Mouse (Mus musculus) forebrain, embryonic 11.5 days (tissue): Measurements from ENCODE around the gene U2af1. TPM values are rescaled to one million over a fixed set of nuclear protein-coding genes. Genes with fewer than 3 reads are reported as not detected.

Source experiments
- ATAC-seq: fragments of 200-750 bp; cut with Nextera tagmentation; replicated peaks from 2 replicates; pipeline ENCODE4 v1.8.0; 2017; ENCODE audit warnings: moderate TSS enrichment; ENCODE audit not compliant: low FRiP score
- DNase-seq: peaks from one replicate; pipeline ENCODE4 v3.0.0-alpha.2; 2017; ENCODE audit warnings: low spot score
- H3K27ac ChIP-seq: fragments of 300-500 bp; sonication (generic); 2 replicates; pipeline ENCODE4 v1.5.1; 2014; ENCODE audit warnings: low read depth, low read length
- H3K27me3 ChIP-seq: fragments of 300-500 bp; sonication (generic); 2 replicates; pipeline ENCODE4 v1.6.1; 2014; ENCODE audit warnings: mild to moderate bottlenecking, low read length, mixed read lengths; ENCODE audit not compliant: control insufficient read depth, insufficient read depth
- H3K36me3 ChIP-seq: fragments of 300-500 bp; sonication (generic); 2 replicates; pipeline ENCODE4 v1.6.1; 2014; ENCODE audit warnings: mild to moderate bottlenecking, low read length, moderate library complexity, mixed read lengths; ENCODE audit not compliant: control insufficient read depth, insufficient read depth
- H3K4me1 ChIP-seq: fragments of 300-500 bp; sonication (generic); replicated peaks from 2 replicates; pipeline ENCODE4 v1.6.1; 2014; ENCODE audit warnings: low read length, mixed read lengths; ENCODE audit not compliant: control insufficient read depth, insufficient read depth
- H3K4me2 ChIP-seq: fragments of 300-500 bp; sonication (generic); 2 replicates; pipeline ENCODE4 v1.6.1; 2014; ENCODE audit warnings: low read depth, mild to moderate bottlenecking, low read length, moderate library complexity, mixed read lengths; ENCODE audit not compliant: severe bottlenecking
- H3K4me3 ChIP-seq: fragments of 300-500 bp; sonication (generic); 2 replicates; pipeline ENCODE4 v1.5.1; 2014; ENCODE audit warnings: low read depth, low read length
- H3K9ac ChIP-seq: fragments of 300-500 bp; sonication (generic); 2 replicates; pipeline ENCODE4 v1.6.1; 2014; ENCODE audit warnings: low read length
- H3K9me3 ChIP-seq: fragments of 300-500 bp; sonication (generic); 2 replicates; pipeline ENCODE4 v1.6.1; 2016; ENCODE audit warnings: low read length, mixed read lengths; ENCODE audit not compliant: control insufficient read depth
- WGBS: fragments of 180-500 bp; shearing (Covaris S2); extraction: QIAGEN DNeasy Blood & Tissue Kit; methylation state at CpG from one replicate; pipeline ENCODE4 v1.1.7; 2014; 5-methylcytosine and 5-hydroxymethylcytosine counted together
- polyA plus RNA-seq: library from polyadenylated mRNA; unstranded; fragments of >200 nt; fragmentation: Nextera tagmentation; extraction: Ambion mirVana; gene quantifications from 2 replicates; pipeline ENCODE4 v1.2.1, GENCODE M21; 2014

The U2af1 gene
- polyA plus RNA-seq, 1 experiment from 2014 or later = 212 TPM

GRCm38 (mm10) chr17:31671698-31672097, 13.0 kb upstream of the U2af1 start:
- Histone ChIP-seq H3K27ac (no peak overlapping the region), H3K9ac (no peak overlapping the region), H3K4me1 (0 out of 2 replicates have a peak, but pooled peaks cover 3% of the 10 kb centered on the region), H3K36me3 (no peaks in the 10 kb centered on the region), H3K9me3 (no peaks in the 10 kb centered on the region), H3K4me3 (no peak overlapping the region), H3K27me3 (no peaks in the 10 kb centered on the region), H3K4me2 (no peak overlapping the region)
- no peak for ATAC-seq
- WGBS = 68% methylated on average over 8 of the region's 8 CpGs
- no peak for DNase-seq

DNA sequence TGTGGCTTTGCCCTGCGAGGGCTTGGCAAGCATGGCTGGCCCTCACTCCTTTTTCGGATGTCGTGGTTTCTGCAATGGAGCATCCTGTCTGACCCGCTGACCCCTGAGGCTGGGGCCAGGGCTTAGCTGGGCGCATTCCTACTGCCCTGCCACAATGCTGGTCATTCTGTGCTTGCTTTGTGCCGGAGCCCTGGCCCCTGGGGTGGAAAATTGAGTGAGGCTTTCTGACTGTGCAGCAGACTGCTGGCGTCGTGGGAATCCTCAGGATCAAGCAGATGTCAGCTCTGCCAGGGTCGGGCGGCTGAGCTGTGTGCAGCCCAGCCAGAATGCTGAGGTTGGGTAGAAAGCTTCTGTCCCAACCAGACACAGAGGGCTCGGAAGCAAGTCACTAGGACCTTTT, 11.5 kb upstream of the U2af1 start:
- H3K9ac ChIP-seq = no peak overlapping the region; the same call in 1 of the 2 replicates
- no peak overlapping the region for H3K27ac ChIP-seq
- no peaks in the 10 kb centered on the region for H3K27me3 ChIP-seq
- 0 out of 2 replicates have a peak, but pooled peaks cover 3% of the 10 kb centered on the region for H3K4me1 ChIP-seq
- ATAC-seq = no peak
- H3K4me2 ChIP-seq = no peak overlapping the region
- DNase-seq = no peak
- H3K9me3 ChIP-seq = no peaks in the 10 kb centered on the region
- no peak overlapping the region for H3K4me3 ChIP-seq
- H3K36me3 ChIP-seq = no peaks in the 10 kb centered on the region
- whole genome bisulfite sequencing = 13% methylated on average over 11 of the region's 11 CpGs

- H3K4me1 ChIP-seq = 0 out of 2 replicates have a peak, but pooled peaks cover 3% of the 10 kb centered on the region
- 77% methylated on average over 8 of the region's 9 CpGs for WGBS
- H3K9ac ChIP-seq = no peak overlapping the region
- no peak overlapping the region for H3K27ac ChIP-seq
- no peaks in the 10 kb centered on the region for H3K9me3 ChIP-seq
- H3K4me2 ChIP-seq = no peak overlapping the region
- H3K36me3 ChIP-seq = no peaks in the 10 kb centered on the region
- ATAC-seq (no peak), DNase-seq (no peak)
- no peaks in the 10 kb centered on the region for H3K27me3 ChIP-seq
- no peak overlapping the region for H3K4me3 ChIP-seq
These were observed 9.6 kb upstream of the U2af1 start for GRCm38 (mm10) chr17:31668306-31668705.

- H3K36me3 ChIP-seq = no peaks in the 10 kb centered on the region
- H3K9me3 ChIP-seq = no peaks in the 10 kb centered on the region
- WGBS = 8% methylated on average over 4 of the region's 4 CpGs
- no peak overlapping the region for H3K9ac ChIP-seq
- no peaks in the 10 kb centered on the region for H3K4me1 ChIP-seq
- DNase-seq = peak; percentile 86
- H3K4me2 ChIP-seq = no peak overlapping the region
- H3K4me3 ChIP-seq = no peak overlapping the region
- no peak overlapping the region for H3K27ac ChIP-seq
- no peaks in the 10 kb centered on the region for H3K27me3 ChIP-seq
- ATAC-seq = no peak
These were observed 6.1 kb upstream of the U2af1 start for GRCm38 (mm10) chr17:31664760-31665159.

DNA sequence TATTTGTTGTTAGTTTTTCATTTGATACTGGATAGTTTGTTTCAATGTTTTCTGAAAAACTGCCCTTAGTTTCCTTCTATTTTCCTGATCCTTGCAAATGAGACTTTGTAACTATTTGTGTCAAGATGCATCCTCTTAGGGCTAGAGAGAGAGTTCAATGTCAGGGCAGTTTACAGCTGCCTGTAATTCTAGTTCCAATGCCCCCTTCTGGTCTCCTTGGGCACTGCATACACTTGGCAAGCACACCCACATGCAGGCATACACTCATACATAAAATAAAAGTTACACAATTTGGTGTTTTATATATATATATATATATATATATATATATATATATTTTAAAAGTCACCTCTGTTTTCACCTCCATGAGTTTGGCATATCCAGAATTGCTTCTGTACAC, 4.2 kb upstream of the U2af1 start:
- H3K4me1 ChIP-seq = peaks cover 3% of the 10 kb centered on the region; the same call in 1 of the 2 replicates
- DNase-seq = no peak
- H3K27me3 ChIP-seq = no peaks in the 10 kb centered on the region
- no peaks in the 10 kb centered on the region for H3K36me3 ChIP-seq
- H3K9ac ChIP-seq = no peak overlapping the region
- no peak overlapping the region for H3K4me3 ChIP-seq
- no peak overlapping the region for H3K4me2 ChIP-seq
- H3K27ac ChIP-seq = no peak overlapping the region
- H3K9me3 ChIP-seq = no peaks in the 10 kb centered on the region
- no peak for ATAC-seq

GRCm38 (mm10) chr17:31660661-31661250, 2.1 kb upstream of the U2af1 start:
- 82% methylated on average over 8 of the region's 8 CpGs for WGBS
- ATAC-seq (no peak), DNase-seq (no peak)
- no peaks in the 10 kb centered on the region for H3K27me3 ChIP-seq
- H3K4me3 ChIP-seq = no peak overlapping the region
- H3K27ac ChIP-seq = no peak overlapping the region
- no peaks in the 10 kb centered on the region; the same call in 1 of the 2 replicates for H3K36me3 ChIP-seq
- no peak overlapping the region for H3K9ac ChIP-seq
- H3K9me3 ChIP-seq = no peaks in the 10 kb centered on the region
- peaks cover 9% of the 10 kb centered on the region; the same call in 1 of the 2 replicates for H3K4me1 ChIP-seq
- H3K4me2 ChIP-seq = no peak overlapping the region

DNA sequence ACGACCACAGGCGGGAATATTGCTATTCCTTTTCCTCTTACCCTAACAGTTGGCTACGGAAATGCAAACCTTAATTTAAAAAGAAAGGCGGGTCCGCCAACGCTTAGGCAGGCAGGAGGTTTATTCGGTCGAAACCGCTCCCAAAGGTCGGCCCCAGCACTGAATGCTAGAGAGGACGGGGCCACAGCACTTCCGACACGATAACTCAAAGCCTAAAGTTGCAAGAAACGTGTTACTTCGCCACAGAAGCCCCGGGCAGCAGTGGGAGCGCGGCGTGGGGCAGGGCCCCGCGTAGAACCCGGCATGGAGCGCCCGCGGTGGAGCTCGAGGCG, 590 bp downstream of the U2af1 start:
- Histone ChIP-seq H3K36me3 (peaks cover 12% of the 10 kb centered on the region), H3K27me3 (no peaks in the 10 kb centered on the region), H3K27ac (peak overlapping the region; percentile 62; the same call in 1 of the 2 replicates), H3K9me3 (no peaks in the 10 kb centered on the region), H3K4me1 (peaks cover 9% of the 10 kb centered on the region; the same call in 1 of the 2 replicates), H3K4me2 (peak overlapping the region; percentile 96), H3K4me3 (peak overlapping the region; percentile 99), H3K9ac (peak overlapping the region; percentile 97)
- no peak for DNase-seq
- peak; percentile 19 for ATAC-seq
- WGBS = under 1% methylated on average over 24 of the region's 27 CpGs

- Histone ChIP-seq H3K4me1 (peaks cover 9% of the 10 kb centered on the region; the same call in 1 of the 2 replicates), H3K36me3 (peaks cover 16% of the 10 kb centered on the region), H3K27ac (no peak overlapping the region), H3K9me3 (no peaks in the 10 kb centered on the region), H3K4me3 (peak overlapping the region; percentile 99), H3K27me3 (no peaks in the 10 kb centered on the region), H3K9ac (peak overlapping the region; percentile 97), H3K4me2 (peak overlapping the region; percentile 96)
- WGBS = 58% methylated on average over 12 of the region's 12 CpGs
- no peak for DNase-seq
- ATAC-seq = no peak
These were observed 1.3 kb downstream of the U2af1 start for GRCm38 (mm10) chr17:31657141-31657983.
